Mouse (Mus musculus) midbrain, embryonic 12.5 days (tissue): ENCODE results near the gene Ppie. TPM values are rescaled to one million over a fixed set of nuclear protein-coding genes. Genes with fewer than 3 reads are reported as not detected.
"Not testable (repeated sequence)": the region's sequence is repeated elsewhere in the genome, so short reads cannot be mapped to it uniquely, and the experiment has no call there.

Experiments
- ATAC-seq: fragments of 200-750 bp; cut with Nextera tagmentation; 2 replicates; pipeline ENCODE4 v1.8.0; 2017; ENCODE audit warnings: low read depth, moderate TSS enrichment, moderate library complexity; ENCODE audit not compliant: low FRiP score
- H3K27ac ChIP-seq: fragments of 300-500 bp; sonication (generic); replicated peaks from 2 replicates; pipeline ENCODE4 v1.5.1; 2016; ENCODE audit warnings: mild to moderate bottlenecking
- H3K27me3 ChIP-seq: fragments of 300-500 bp; sonication (generic); 2 replicates; pipeline ENCODE4 v1.6.1; 2016; ENCODE audit warnings: mild to moderate bottlenecking
- H3K36me3 ChIP-seq: fragments of 300-500 bp; sonication (generic); 2 replicates; pipeline ENCODE4 v1.6.1; 2016
- H3K4me1 ChIP-seq: fragments of 300-500 bp; sonication (generic); 2 replicates; pipeline ENCODE4 v1.6.1; 2016
- H3K4me2 ChIP-seq: fragments of 300-500 bp; sonication (generic); replicated peaks from 2 replicates; pipeline ENCODE4 v1.6.1; 2016; ENCODE audit warnings: mild to moderate bottlenecking, moderate library complexity
- H3K4me3 ChIP-seq: fragments of 300-500 bp; sonication (generic); 2 replicates; pipeline ENCODE4 v1.5.1; 2016; ENCODE audit warnings: mild to moderate bottlenecking
- H3K9ac ChIP-seq: fragments of 300-500 bp; sonication (generic); replicated peaks from 2 replicates; pipeline ENCODE4 v1.6.1; 2016; ENCODE audit warnings: mild to moderate bottlenecking, moderate library complexity
- H3K9me3 ChIP-seq: fragments of 300-500 bp; sonication (generic); 2 replicates; pipeline ENCODE4 v1.6.1; 2016; ENCODE audit warnings: mild to moderate bottlenecking
- WGBS: fragments of 180-500 bp; shearing (Covaris S2); methylation state at CpG from one replicate; pipeline ENCODE4 v1.1.7; 2016; 5-methylcytosine and 5-hydroxymethylcytosine counted together
- polyA plus RNA-seq: library from polyadenylated mRNA; unstranded; fragments of >200 nt; fragmentation: Nextera tagmentation; extraction: Ambion mirVana; gene quantifications from 2 replicates; pipeline ENCODE4 v1.2.1, GENCODE M21; 2016

Gene Ppie
- polyA plus RNA-seq, 1 experiment from 2014 or later = 99.0 TPM

DNA sequence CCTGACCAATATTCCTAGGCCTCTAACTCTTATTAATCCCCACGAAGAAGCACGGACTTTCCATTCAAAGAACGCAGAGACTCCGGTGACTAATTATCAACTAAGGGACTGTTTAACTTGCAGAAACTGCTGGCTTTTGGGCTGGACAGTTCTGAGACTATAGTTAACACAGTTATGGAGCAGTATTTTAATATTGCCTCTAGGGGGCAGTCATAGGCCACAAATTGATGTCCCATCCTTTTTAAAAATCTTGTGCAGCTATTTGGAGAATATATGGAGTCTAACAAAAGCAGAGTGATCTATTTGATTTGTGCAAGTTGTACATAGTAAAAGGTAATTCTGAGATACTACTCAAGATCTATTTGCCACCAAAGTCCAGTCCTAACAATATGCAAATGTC is 15.3 kb upstream of the Ppie start:
- Histone ChIP-seq H3K36me3 (no peaks in the 10 kb centered on the region), H3K4me3 (no peak overlapping the region), H3K4me1 (no peaks in the 10 kb centered on the region), H3K27ac (no peak overlapping the region), H3K27me3 (peaks cover 7% of the 10 kb centered on the region; the same call in 1 of the 2 replicates), H3K4me2 (no peak overlapping the region), H3K9ac (no peak overlapping the region), H3K9me3 (no peaks in the 10 kb centered on the region)
- ATAC-seq = no peak
- 26% methylated on average over 4 of the region's 4 CpGs for WGBS

DNA sequence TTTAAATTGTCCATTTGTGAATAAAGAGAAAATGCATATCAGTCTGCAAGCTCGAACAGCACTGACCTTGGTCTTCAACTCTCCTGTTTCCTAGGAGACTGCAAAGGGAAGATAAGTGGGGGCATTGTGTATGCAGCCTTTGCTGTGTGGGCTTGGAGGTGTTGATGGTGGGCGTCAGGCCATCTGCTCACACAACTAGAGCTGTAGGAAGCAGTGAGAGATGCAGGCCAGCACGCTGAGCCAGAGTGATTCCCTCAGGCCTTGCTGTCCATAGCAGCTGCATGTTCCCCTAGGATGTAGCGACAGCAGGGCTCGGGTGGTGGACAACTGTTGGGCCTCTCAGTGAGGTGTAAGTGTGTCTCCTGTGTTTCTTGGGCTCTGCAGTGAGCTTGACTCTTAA is 13.2 kb upstream of the Ppie start:
- Histone ChIP-seq H3K4me1 (no peaks in the 10 kb centered on the region), H3K27me3 (peaks cover 7% of the 10 kb centered on the region; the same call in 1 of the 2 replicates), H3K27ac (no peak overlapping the region), H3K4me3 (no peak overlapping the region), H3K4me2 (no peak overlapping the region), H3K9ac (no peak overlapping the region), H3K9me3 (no peaks in the 10 kb centered on the region), H3K36me3 (no peaks in the 10 kb centered on the region)
- WGBS = 58% methylated on average over 5 of the region's 5 CpGs
- ATAC-seq = no peak

DNA sequence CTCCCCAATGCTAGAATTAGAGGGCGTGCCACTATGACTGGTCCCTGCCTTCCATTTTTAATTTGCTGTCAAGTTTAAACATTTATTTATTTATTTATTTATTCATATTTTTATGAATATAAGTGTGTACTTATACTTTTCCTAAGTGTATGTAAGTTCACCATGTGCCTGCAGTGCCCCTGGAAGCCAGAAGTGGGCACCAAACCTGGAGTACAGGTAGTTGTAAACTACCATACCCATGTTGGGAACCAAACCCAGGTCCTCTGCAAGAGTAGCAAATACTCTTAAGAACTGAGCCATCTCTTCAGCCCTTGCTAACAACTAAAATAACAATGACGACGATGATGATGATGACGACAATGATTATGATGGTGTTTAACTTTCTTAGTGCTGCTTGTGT is 12.3 kb upstream of the Ppie start:
- no peaks in the 10 kb centered on the region for H3K9me3 ChIP-seq
- no peak overlapping the region for H3K4me2 ChIP-seq
- 70% methylated on average over 4 of the region's 4 CpGs for WGBS
- H3K4me1 ChIP-seq = no peaks in the 10 kb centered on the region
- ATAC-seq = no peak
- H3K4me3 ChIP-seq = no peak overlapping the region
- peaks cover 7% of the 10 kb centered on the region; the same call in 1 of the 2 replicates for H3K27me3 ChIP-seq
- no peaks in the 10 kb centered on the region for H3K36me3 ChIP-seq
- no peak overlapping the region for H3K9ac ChIP-seq
- no peak overlapping the region for H3K27ac ChIP-seq

DNA sequence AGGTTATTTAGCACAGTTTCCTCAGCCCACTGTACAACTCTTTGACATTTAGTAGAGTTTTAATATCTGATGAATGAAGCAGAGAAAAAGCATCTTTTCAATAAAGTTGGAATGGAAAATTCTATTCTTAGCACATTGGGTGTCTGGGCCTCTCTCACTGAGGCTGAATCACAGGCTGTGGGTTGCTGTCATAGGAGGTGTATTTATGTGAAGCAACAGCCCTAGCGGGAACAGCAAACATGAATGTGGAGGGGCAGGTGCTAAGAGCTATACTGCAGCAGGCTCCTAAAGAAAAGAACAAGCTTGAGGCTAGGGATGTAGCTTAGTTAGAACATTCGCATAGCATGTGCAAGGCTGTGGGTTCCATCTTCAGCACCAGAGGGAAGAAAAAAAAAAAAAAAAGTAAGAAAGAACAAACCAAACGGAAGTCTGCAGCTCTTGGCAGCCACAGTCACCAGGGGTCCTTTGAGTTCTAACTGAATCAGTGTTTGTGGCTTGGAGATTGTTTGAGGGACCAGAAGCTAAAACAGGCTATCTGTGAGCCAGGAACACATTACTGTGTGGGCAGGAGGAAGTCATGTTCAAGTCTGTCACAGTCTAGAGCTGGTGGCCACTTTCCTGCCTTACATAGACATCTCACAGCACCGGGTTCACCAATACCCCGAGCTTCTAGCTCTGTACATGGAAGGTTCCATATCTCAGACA is 7.8 kb upstream of the Ppie start:
- Histone ChIP-seq H3K4me1 (no peaks in the 10 kb centered on the region), H3K27ac (no peak overlapping the region), H3K4me3 (no peak overlapping the region), H3K36me3 (no peaks in the 10 kb centered on the region), H3K4me2 (no peak overlapping the region), H3K9me3 (no peaks in the 10 kb centered on the region), H3K27me3 (peaks cover 10% of the 10 kb centered on the region), H3K9ac (no peak overlapping the region)
- no peak for ATAC-seq
- WGBS = 73% methylated on average over 5 of the region's 5 CpGs

DNA sequence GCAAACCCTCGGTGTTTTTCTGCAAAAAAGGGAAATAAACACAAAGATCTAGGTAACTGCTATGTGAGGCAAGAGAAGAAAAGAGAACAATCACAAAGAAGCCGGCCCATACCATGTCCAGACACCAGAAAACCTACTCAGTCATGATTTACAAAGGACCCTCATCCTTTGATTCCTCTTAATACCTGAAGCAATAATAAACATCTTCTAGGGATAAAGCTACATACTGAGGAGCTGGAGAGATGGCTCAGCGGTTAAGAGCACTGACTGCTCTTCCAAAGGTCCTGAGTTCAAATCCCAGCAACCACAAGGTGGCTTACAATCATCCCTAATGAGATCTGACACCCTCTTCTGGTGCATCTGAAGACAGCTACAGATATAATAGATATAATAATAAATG is 2.2 kb downstream of the Ppie start:
- no peak for ATAC-seq
- no peaks in the 10 kb centered on the region for H3K27me3 ChIP-seq
- no peak overlapping the region for H3K4me2 ChIP-seq
- no peaks in the 10 kb centered on the region for H3K9me3 ChIP-seq
- peaks cover 12% of the 10 kb centered on the region for H3K4me1 ChIP-seq
- WGBS = 88% methylated on average over 3 of the region's 3 CpGs
- no peak overlapping the region for H3K4me3 ChIP-seq
- peaks cover 43% of the 10 kb centered on the region for H3K36me3 ChIP-seq
- no peak overlapping the region for H3K27ac ChIP-seq
- no peak overlapping the region for H3K9ac ChIP-seq

DNA sequence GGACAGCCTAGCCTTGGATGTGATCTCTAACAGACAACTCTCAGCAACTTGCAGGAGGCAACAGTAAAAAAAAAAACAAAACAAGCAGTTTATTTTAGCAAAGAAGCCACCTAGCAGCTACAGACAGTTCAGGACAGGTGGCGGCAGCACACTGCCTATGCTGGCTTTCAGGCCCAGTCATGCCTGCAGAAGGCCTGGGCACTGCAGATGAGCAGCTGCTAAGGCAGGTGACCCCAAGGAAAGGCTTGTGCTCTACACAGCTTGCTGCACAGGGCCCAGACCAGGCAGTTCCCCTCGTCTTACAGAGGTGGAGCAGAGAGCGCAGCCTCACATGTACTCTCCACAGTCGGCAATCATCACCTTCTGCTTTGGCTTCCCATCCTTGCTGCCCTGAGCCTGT is 12.7 kb downstream of the Ppie start:
- Histone ChIP-seq H3K4me2 (no peak overlapping the region), H3K27me3 (no peaks in the 10 kb centered on the region), H3K9me3 (no peaks in the 10 kb centered on the region), H3K36me3 (peaks cover 67% of the 10 kb centered on the region), H3K9ac (no peak overlapping the region), H3K4me3 (no peak overlapping the region), H3K27ac (no peak overlapping the region), H3K4me1 (no peaks in the 10 kb centered on the region)
- WGBS = 87% methylated on average over 4 of the region's 4 CpGs
- no peak for ATAC-seq

DNA sequence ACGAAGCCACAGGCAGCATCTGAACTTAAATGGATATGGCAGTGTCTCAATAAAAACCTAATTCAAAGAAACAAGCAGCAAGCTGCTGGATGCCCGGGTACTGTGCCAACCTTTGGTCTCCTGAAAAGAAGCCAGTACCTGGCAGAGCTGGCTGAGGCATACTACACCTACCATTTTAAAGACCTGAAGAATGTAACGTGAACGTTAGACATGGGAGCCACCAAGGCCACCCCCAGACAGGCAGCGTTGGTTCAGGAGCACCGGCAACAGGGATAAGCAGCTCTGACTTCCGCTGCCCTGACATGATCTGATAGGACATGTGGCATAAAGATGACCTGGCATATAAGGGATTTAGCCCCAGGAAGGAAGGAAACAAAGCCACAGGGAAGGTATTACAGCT is 13.1 kb downstream of the Ppie start:
- WGBS = 96% methylated on average over 7 of the region's 7 CpGs
- no peak overlapping the region for H3K4me3 ChIP-seq
- no peak overlapping the region for H3K27ac ChIP-seq
- no peaks in the 10 kb centered on the region for H3K4me1 ChIP-seq
- ATAC-seq = no peak
- no peaks in the 10 kb centered on the region for H3K9me3 ChIP-seq
- H3K4me2 ChIP-seq = no peak overlapping the region
- H3K36me3 ChIP-seq = peaks cover 63% of the 10 kb centered on the region
- H3K9ac ChIP-seq = no peak overlapping the region
- no peaks in the 10 kb centered on the region for H3K27me3 ChIP-seq

DNA sequence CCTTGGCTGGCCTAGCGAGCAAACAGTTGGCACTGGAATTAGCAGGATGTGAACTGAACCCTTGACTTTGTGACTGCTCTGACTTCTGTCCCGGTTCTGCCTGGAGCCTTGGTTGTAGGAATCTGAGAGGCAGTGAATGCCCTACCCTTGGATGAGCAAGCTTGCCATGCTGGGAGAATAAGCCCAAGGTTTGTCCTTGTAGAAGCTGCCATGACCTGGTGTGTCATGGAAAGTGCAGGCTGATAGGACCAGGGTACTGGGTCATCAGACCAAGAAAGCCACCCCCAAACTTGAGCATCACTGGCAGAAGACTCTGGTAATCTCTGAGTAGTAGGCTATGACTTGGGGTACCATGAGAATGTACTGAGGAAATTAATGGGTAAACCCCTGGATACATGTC is 18.5 kb downstream of the Ppie start:
- no peak for ATAC-seq
- Histone ChIP-seq H3K4me3 (no peak overlapping the region), H3K4me2 (no peak overlapping the region), H3K27me3 (peaks cover 13% of the 10 kb centered on the region), H3K4me1 (no peaks in the 10 kb centered on the region), H3K9me3 (no peaks in the 10 kb centered on the region), H3K27ac (no peak overlapping the region), H3K36me3 (peaks cover 13% of the 10 kb centered on the region), H3K9ac (no peak overlapping the region)
- 81% methylated on average over 2 of the region's 2 CpGs for WGBS

DNA sequence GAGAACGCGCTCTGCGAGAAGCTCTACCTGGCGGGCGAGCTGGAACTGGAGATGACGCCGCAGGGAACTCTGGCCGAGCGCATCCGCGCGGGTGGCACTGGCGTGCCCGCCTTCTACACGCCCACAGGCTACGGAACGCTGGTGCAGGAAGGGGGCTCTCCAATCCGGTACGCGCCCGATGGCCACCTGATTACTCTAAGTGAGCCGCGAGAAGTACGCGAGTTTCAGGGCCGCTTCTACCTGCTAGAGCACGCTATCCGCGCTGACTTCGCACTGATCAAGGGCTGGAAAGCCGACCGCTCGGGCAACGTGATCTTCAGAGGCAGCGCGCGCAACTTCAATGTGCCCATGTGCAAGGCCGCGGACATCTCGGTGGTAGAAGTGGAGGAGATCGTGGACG is 23.1 kb downstream of the Ppie start:
- 23% methylated on average over 35 of the region's 42 CpGs for WGBS
- H3K9ac ChIP-seq, H3K27ac ChIP-seq, H3K36me3 ChIP-seq, H3K4me1 ChIP-seq, ATAC-seq, H3K9me3 ChIP-seq: not testable (repeated sequence)
- Histone ChIP-seq H3K4me3 (peak overlapping the region; percentile 37), H3K27me3 (peaks cover 31% of the 10 kb centered on the region), H3K4me2 (peak overlapping the region; percentile 51)

DNA sequence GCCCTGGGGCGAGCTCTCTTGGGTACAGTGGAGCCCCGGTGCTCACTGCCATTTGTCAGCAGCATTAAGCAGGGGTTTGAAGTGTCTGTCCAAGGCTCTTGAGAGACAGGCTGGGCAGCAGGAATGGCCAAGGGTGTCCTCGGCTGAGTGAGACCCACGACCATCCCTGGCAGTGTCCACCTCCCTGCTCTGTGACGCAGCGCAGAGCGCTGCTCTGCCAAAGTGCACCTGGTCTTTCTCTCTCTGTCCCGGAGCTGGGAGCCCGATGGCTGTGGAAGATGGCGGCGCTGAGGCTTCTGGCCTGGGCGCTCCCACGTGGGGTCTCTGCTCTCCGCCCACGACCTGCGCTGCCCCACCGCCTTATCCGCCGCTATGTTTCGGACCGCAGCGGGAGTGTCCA is 23.7 kb downstream of the Ppie start, which contains the start of gene Oxct2b:
Gene Oxct2b, plus strand, starts transcription at position 256 of the 400 bp plus-strand sequence.
- WGBS = 12% methylated on average over 22 of the region's 22 CpGs
- no peaks in the 10 kb centered on the region for H3K36me3 ChIP-seq
- peaks cover 31% of the 10 kb centered on the region for H3K27me3 ChIP-seq
- H3K9me3 ChIP-seq = no peaks in the 10 kb centered on the region
- ATAC-seq = no peak
- H3K4me2 ChIP-seq = peak within 1 kb of the TSS; percentile 51
- H3K9ac ChIP-seq = no peak within 1 kb of the TSS
- no peak within 1 kb of the TSS for H3K27ac ChIP-seq
- peak within 1 kb of the TSS; percentile 37 for H3K4me3 ChIP-seq
- 0 out of 2 replicates have a peak, but pooled peaks cover 4% of the 10 kb centered on the region for H3K4me1 ChIP-seq

DNA sequence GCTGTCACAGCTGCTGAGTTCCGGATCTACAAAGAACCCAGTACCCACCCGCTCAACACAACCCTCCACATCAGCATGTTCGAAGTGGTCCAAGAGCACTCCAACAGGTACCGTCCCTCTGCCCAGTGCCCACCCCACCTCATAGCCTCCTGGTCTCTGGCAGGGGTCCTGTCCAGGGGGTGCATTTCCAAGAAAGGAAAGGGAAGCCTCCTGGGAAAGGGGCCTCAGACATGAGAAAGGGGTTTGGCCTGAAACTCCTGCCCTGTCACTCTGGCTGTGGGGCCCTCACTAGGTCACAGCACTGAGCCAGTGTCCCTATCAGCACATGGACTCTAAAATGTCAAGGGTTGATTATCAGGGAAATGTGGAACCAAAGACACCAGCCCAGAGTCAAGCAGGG is 25.1 kb downstream of the Ppie start:
- H3K4me1 ChIP-seq, H3K27ac ChIP-seq, H3K4me2 ChIP-seq, H3K4me3 ChIP-seq, ATAC-seq, H3K36me3 ChIP-seq, H3K9me3 ChIP-seq, H3K9ac ChIP-seq: not testable (repeated sequence)
- WGBS = 93% methylated on average over 4 of the region's 4 CpGs
- peaks cover 31% of the 10 kb centered on the region for H3K27me3 ChIP-seq

DNA sequence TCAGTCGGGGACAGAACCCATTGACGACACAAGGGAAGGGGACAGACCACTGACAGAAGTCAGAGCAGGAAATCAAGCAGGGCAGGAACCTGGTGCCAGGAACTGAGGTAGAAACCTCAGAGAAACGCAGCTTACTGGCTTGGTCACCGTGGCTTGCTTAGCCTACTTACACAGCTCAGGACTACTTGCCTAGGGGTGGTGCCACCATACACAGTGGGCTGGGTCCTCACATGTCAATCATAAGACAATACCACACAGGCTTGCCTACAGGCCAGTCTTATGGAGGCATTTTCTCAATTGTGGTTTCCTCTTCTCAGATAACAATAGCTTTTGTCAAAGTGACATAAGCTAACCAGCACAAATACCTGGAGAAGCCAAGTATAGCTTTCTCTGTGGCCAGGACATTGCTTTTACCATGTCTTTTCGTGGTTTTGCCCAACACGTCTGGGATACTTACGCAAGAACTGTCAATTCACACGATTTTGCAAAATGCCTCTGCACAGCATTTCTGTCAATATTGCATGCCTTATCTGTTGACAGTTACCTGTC is 27.5 kb downstream of the Ppie start:
- no peaks in the 10 kb centered on the region for H3K9me3 ChIP-seq
- 83% methylated on average over 8 of the region's 8 CpGs for WGBS
- 0 out of 2 replicates have a peak, but pooled peaks cover 4% of the 10 kb centered on the region for H3K4me1 ChIP-seq
- no peak overlapping the region for H3K27ac ChIP-seq
- peaks cover 25% of the 10 kb centered on the region for H3K27me3 ChIP-seq
- no peak for ATAC-seq
- H3K4me3 ChIP-seq = no peak overlapping the region
- H3K36me3 ChIP-seq = no peaks in the 10 kb centered on the region
- H3K4me2 ChIP-seq = no peak overlapping the region
- no peak overlapping the region for H3K9ac ChIP-seq
